Mouse (Mus musculus) mouse trophoblast stem cell (cell line): ENCODE results near the gene Trappc3l.

Experiments used
- in situ Hi-C, 2 experiments: fragments of 300-500 bp; cut with MseI, MboI; formaldehyde crosslinking; loops; 2 replicates in 1 of 2; 3 replicates in 1 of 2; pipeline ENCODE4 v1.15.1; 2025

Gene Trappc3l

GRCm38 (mm10) chr10:34091888-34092287 lies 54.5 kb downstream of the Trappc3l start:
- in situ Hi-C loops, result loop anchor here in 1 of 2 experiments (10.0 kb wide), 1 partner anchor 57 kb away; the partner anchor contains the start of gene Trappc3l

- in situ Hi-C loops, result loop anchor here in 1 of 2 experiments (10.0 kb wide), 1 partner anchor 60 kb away; the partner anchor contains the start of gene Trappc3l
Measured at GRCm38 (mm10) chr10:34095147-34095546, 57.8 kb downstream of the Trappc3l start.

GRCm38 (mm10) chr10:34095964-34096363 lies 58.6 kb downstream of the Trappc3l start:
- in situ Hi-C loops, result loop anchor here in 1 of 2 experiments (10.0 kb wide), 1 partner anchor 61 kb away; the partner anchor contains the start of gene Trappc3l

GRCm38 (mm10) chr10:34096418-34096883 lies 59.1 kb downstream of the Trappc3l start, which contains the start of gene Calhm5:
TSS of gene Calhm5 (minus strand) at chr10:34096519.
- in situ Hi-C loops, result loop anchor here in 1 of 2 experiments (10.0 kb wide), 1 partner anchor 62 kb away; the partner anchor contains the start of gene Trappc3l

GRCm38 (mm10) chr10:34110863-34111465 lies 73.6 kb downstream of the Trappc3l start:
- in situ Hi-C loops, result no loop called here

GRCm38 (mm10) chr10:34111964-34112738 lies 74.8 kb downstream of the Trappc3l start:
- in situ Hi-C loops, result no loop called here

GRCm38 (mm10) chr10:34117131-34117530 lies 79.7 kb downstream of the Trappc3l start:
- in situ Hi-C loops, result no loop called here

GRCm38 (mm10) chr10:34117770-34118169 lies 80.4 kb downstream of the Trappc3l start:
- in situ Hi-C loops, result no loop called here

GRCm38 (mm10) chr10:34118421-34118820 lies 81.0 kb downstream of the Trappc3l start:
- in situ Hi-C loops, result no loop called here

- in situ Hi-C loops, result no loop called here
Measured at GRCm38 (mm10) chr10:34127392-34128378, 90.3 kb downstream of the Trappc3l start, which contains the start of gene Calhm6. TSS of gene Calhm6 (minus strand) at chr10:34127984.

GRCm38 (mm10) chr10:34128391-34128790 lies 91.0 kb downstream of the Trappc3l start:
- in situ Hi-C loops, result no loop called here

GRCm38 (mm10) chr10:34131356-34131755 lies 94.0 kb downstream of the Trappc3l start:
- in situ Hi-C loops, result no loop called here

GRCm38 (mm10) chr10:34136432-34136831 lies 99.0 kb downstream of the Trappc3l start:
- in situ Hi-C loops, result no loop called here

GRCm38 (mm10) chr10:34138027-34138426 lies 100.6 kb downstream of the Trappc3l start:
- in situ Hi-C loops, result no loop called here

- in situ Hi-C loops, result no loop called here
Measured at GRCm38 (mm10) chr10:34139768-34140167, 102.4 kb downstream of the Trappc3l start.

- in situ Hi-C loops, result no loop called here
Measured at GRCm38 (mm10) chr10:34141693-34142092, 104.3 kb downstream of the Trappc3l start.

- in situ Hi-C loops, result no loop called here
Measured at GRCm38 (mm10) chr10:34149772-34150171, 112.4 kb downstream of the Trappc3l start.

- in situ Hi-C loops, result no loop called here
Measured at GRCm38 (mm10) chr10:34150454-34150853, 113.1 kb downstream of the Trappc3l start.

GRCm38 (mm10) chr10:34151827-34152226 lies 114.4 kb downstream of the Trappc3l start:
- in situ Hi-C loops, result no loop called here

- in situ Hi-C loops, result no loop called here
Measured at GRCm38 (mm10) chr10:34155796-34156554, 118.6 kb downstream of the Trappc3l start.
